Mouse (Mus musculus) ES-E14 (cell line): Measurements from ENCODE around the gene Plac8. TPM values are rescaled to one million over a fixed set of nuclear protein-coding genes. Genes with fewer than 3 reads are reported as not detected.

Experiments used
- DNase-seq: peaks from one replicate; pipeline ENCODE4 v3.0.0-alpha.2; 2013; ENCODE audit warnings: low read depth, low spot score
- H3K27ac ChIP-seq: 2 replicates; pipeline ENCODE4 v1.5.1; 2012; ENCODE audit warnings: low read depth, mild to moderate bottlenecking, low read length, moderate library complexity, mixed read lengths; ENCODE audit not compliant: poor library complexity, insufficient read depth, severe bottlenecking
- H3K36me3 ChIP-seq: 2 replicates; pipeline ENCODE4 v1.6.1; 2012; ENCODE audit warnings: mild to moderate bottlenecking, low read length, moderate library complexity, mixed read lengths; ENCODE audit not compliant: control insufficient read depth, poor library complexity, insufficient read depth, severe bottlenecking
- H3K4me1 ChIP-seq, 2 experiments: fragments of 150-350 bp in 1 of 2; sonication (generic) in 1 of 2; 2 replicates each; pipeline ENCODE4 v1.6.1; 2012; ENCODE audit warnings: low read length in 2 of 2, mild to moderate bottlenecking in 1 of 2, mixed read lengths in 1 of 2; ENCODE audit not compliant: control insufficient read depth in 2 of 2, insufficient read depth in 2 of 2, poor library complexity in 1 of 2
- H3K4me3 ChIP-seq, 2 experiments: fragments of 150-350 bp in 1 of 2; sonication (generic) in 1 of 2; 2 replicates each; pipeline ENCODE4 v1.5.1; 2012; ENCODE audit warnings: low read length in 2 of 2, low read depth in 1 of 2, mild to moderate bottlenecking in 1 of 2, mixed read lengths in 1 of 2; ENCODE audit not compliant: insufficient read depth in 1 of 2, poor library complexity in 1 of 2, severe bottlenecking in 1 of 2
- H3K9ac ChIP-seq: 2 replicates; pipeline ENCODE4 v1.6.1; 2012; ENCODE audit warnings: low read depth, mild to moderate bottlenecking, low read length, mixed read lengths; ENCODE audit not compliant: poor library complexity, insufficient read depth, severe bottlenecking
- H3K9me3 ChIP-seq: fragments of 150-350 bp; sonication (generic); 2 replicates; pipeline ENCODE4 v1.6.1; 2012; ENCODE audit warnings: low read depth, mild to moderate bottlenecking, low read length; ENCODE audit not compliant: control insufficient read depth, insufficient read depth
- CHD2 ChIP-seq: IDR thresholded peaks from 2 replicates; pipeline ENCODE4 v1.6.1; 2014; ENCODE audit warnings: mild to moderate bottlenecking, low read depth, low read length, inconsistent platforms
- HCFC1 ChIP-seq: IDR thresholded peaks from 2 replicates; pipeline ENCODE4 v1.6.1; 2012; ENCODE audit warnings: low read length, inconsistent platforms, borderline replicate concordance; ENCODE audit not compliant: insufficient read depth
- MAFK ChIP-seq: IDR thresholded peaks from 2 replicates; pipeline ENCODE4 v1.6.1; 2014; ENCODE audit warnings: mild to moderate bottlenecking, low read depth, low read length, inconsistent platforms; ENCODE audit not compliant: insufficient read depth
- ZC3H11A ChIP-seq: IDR thresholded peaks from 2 replicates; pipeline ENCODE4 v1.6.1; 2012; ENCODE audit warnings: low read depth, mild to moderate bottlenecking, inconsistent platforms, low read length, borderline replicate concordance
- ZNF384 ChIP-seq: IDR thresholded peaks from 2 replicates; pipeline ENCODE4 v1.6.1; 2012; ENCODE audit warnings: low read depth, low read length, inconsistent platforms
- in situ Hi-C, 2 experiments: fragments of 600-800 bp; cut with MboI; formaldehyde crosslinking; loops; one replicate each; pipeline ENCODE4 v1.15.1; 2025; ENCODE audit warnings: low sequenced_read_pairs in 2 of 2, inconsistent platforms in 1 of 2; ENCODE audit not compliant: unreplicated experiment in 2 of 2
- total RNA-seq: library from RNA; depleted of rRNA; stranded (reverse); fragments of 300-350 nt; gene quantifications from 2 replicates; pipeline ENCODE4 v1.2.3, GENCODE M21; 2012

Gene Plac8
- total RNA-seq, 1 experiment = 28.1 TPM

DNA sequence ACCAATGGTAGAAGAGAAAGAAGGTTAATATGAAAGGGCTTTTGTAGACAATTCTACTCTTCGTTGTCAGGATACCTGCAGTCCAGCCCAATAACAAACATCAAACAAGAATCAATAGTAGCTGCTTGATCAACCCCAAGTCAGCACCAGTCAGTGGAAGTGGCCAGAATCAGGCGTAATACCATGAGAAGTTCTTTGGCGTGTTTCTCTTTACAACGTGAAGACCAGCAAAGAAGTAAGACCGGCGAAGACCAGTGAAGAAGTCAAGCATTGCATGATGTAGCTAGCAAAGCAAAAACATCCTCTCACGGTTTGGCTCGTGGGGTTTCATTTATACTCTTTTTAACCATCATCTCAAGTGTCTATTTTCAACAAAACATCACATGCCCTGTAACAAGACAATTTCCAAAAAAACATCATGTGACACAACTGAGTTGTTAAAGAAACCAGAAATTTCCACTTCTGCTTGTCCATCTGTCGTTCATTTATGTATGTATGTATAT lies 27.0 kb upstream of the Plac8 start:
- no peak for DNase-seq
- H3K36me3 ChIP-seq = no peaks in the 10 kb centered on the region
- no peak overlapping the region for H3K4me3 ChIP-seq
- no peaks in the 10 kb centered on the region for H3K9me3 ChIP-seq
- no peak overlapping the region for H3K27ac ChIP-seq
- no peak overlapping the region for H3K9ac ChIP-seq
- TF ChIP-seq CHD2 = no peak
- TF ChIP-seq MAFK = no peak
- no peak for TF ChIP-seq ZC3H11A
- TF ChIP-seq ZNF384 = no peak
- TF ChIP-seq HCFC1 = no peak
- peaks cover 0 to 7% of the 10 kb centered on the region in 2 experiments; a peak in 2 of 4 replicates for H3K4me1 ChIP-seq
- in situ Hi-C loops = no loop called here

DNA sequence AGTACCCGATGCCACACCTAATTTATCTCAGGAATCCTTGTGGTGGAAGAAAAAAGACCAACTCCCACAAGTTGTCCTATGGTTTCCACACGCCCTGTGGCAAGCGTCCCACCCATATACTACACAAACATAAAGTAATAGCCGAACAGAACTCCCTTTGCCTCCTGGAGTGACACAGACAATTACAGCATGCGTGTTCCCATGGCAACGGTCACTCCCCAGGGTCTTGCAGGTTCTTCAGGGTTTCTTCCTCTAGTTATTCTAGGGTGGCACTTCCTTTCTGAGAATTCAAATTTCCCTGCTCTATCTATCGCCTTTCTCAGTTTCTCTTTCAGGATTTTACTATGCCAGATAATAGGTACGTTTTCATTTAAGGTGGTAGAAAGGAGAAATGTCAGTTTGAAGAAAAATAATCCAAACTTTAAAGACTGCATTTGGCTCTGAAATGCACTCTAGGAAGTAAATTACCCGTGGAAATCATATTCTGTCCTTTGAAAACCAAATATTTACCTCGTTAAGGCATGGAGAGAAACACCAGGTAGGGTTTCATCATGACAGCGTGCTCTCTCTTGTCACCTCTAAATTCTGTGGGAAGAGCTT lies 25.9 kb upstream of the Plac8 start:
- H3K36me3 ChIP-seq = no peaks in the 10 kb centered on the region
- no peak overlapping the region for H3K4me3 ChIP-seq
- no peak overlapping the region for H3K27ac ChIP-seq
- peaks cover 0 to 7% of the 10 kb centered on the region in 2 experiments; a peak in 2 of 4 replicates for H3K4me1 ChIP-seq
- no peaks in the 10 kb centered on the region for H3K9me3 ChIP-seq
- in situ Hi-C loops = no loop called here
- DNase-seq = peak; percentile 47
- H3K9ac ChIP-seq = no peak overlapping the region
- TF ChIP-seq HCFC1 (no peak), ZNF384 (no peak), ZC3H11A (no peak), CHD2 (no peak), MAFK (no peak)

DNA sequence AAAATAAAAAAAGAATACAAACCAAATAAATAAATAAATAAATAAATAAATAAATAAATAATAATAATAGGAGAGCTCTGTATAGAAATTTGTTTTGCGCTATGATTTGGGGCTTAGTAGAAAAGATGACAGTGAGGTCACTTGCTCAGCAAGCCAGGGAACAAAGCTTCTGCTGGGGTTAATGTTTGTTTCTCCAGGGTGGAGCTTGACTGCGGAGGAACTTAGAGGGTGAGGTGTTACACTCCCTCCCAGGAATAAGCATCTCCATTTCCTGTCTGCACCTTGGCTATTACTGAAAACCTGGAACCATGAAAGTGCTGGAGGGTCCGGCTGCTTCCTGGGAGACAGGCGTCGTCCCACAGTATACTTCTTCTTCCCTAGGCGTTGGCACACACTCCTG lies 24.0 kb upstream of the Plac8 start:
- no peak for DNase-seq
- H3K4me1 ChIP-seq = peaks cover 0 to 7% of the 10 kb centered on the region in 2 experiments; a peak in 2 of 4 replicates
- no peaks in the 10 kb centered on the region for H3K9me3 ChIP-seq
- no peak overlapping the region for H3K27ac ChIP-seq
- H3K4me3 ChIP-seq = no peak overlapping the region
- no peak overlapping the region for H3K9ac ChIP-seq
- H3K36me3 ChIP-seq = no peaks in the 10 kb centered on the region
- TF ChIP-seq MAFK (no peak), ZC3H11A (no peak), ZNF384 (no peak), HCFC1 (no peak), CHD2 (no peak)
- in situ Hi-C loops = no loop called here

DNA sequence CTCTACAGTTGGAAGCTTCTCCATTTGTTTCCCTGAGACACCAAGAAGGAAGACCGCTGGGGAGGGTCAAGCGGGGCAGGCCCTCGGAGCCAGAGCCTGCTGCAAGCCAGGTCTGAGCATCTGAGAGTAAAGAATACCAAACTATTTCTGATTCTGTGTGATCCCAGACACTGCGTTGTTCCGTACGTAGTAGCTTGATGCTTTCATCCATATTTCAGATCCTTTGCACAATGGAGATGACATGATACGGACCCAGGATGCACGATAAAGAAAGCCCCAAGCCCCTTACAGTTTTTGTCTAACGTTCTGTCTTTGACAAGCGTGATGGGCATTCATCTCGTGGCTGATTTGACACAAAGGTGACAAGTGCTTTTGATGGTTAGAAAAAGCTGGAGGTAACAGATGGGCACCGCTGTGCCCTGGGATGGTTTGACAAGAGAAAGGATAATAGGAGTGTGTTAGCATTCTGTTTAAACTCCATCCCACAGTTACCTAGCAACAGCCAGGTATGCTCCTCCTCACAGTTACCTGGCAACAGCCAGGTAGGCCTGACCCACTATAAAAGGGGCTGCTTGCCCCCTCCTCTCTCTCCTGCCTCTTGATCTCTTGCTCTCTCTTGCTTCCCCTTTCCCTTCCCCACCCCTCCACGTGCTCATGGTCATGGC lies 22.9 kb upstream of the Plac8 start:
- Histone ChIP-seq H3K36me3 (no peaks in the 10 kb centered on the region), H3K4me3 (no peak overlapping the region), H3K27ac (no peak overlapping the region), H3K4me1 (peaks cover 0 to 7% of the 10 kb centered on the region in 2 experiments; a peak in 2 of 4 replicates), H3K9me3 (no peaks in the 10 kb centered on the region), H3K9ac (no peak overlapping the region)
- TF ChIP-seq CHD2 (no peak), MAFK (no peak), HCFC1 (no peak), ZC3H11A (no peak), ZNF384 (no peak)
- no peak for DNase-seq
- in situ Hi-C loops = no loop called here

DNA sequence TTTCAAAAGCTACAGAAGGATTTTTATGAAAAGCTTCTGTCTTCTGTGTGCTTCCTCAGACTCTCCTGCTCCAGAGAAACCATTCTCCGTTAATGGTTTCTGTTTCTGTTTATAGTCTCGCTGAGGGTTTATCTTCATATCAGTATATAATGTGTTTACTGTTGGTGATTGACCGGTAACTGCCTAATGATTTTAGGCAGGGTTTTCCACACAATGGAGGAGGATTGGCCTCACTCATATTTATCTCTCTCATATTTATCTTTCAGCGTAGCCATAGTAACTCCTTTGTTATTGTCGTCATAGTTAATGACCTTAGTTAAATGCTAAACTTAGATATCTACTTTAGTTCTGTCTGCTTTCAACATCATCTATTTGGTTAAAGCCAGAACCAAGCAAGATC lies 18.5 kb upstream of the Plac8 start:
- TF ChIP-seq HCFC1 (no peak), ZNF384 (no peak), MAFK (no peak), ZC3H11A (no peak), CHD2 (no peak)
- Histone ChIP-seq H3K36me3 (no peaks in the 10 kb centered on the region), H3K9me3 (no peaks in the 10 kb centered on the region), H3K4me1 (no peaks in the 10 kb centered on the region), H3K4me3 (no peak overlapping the region), H3K27ac (no peak overlapping the region), H3K9ac (no peak overlapping the region)
- no peak for DNase-seq
- in situ Hi-C loops = no loop called here
